In the genomic region with DNA sequence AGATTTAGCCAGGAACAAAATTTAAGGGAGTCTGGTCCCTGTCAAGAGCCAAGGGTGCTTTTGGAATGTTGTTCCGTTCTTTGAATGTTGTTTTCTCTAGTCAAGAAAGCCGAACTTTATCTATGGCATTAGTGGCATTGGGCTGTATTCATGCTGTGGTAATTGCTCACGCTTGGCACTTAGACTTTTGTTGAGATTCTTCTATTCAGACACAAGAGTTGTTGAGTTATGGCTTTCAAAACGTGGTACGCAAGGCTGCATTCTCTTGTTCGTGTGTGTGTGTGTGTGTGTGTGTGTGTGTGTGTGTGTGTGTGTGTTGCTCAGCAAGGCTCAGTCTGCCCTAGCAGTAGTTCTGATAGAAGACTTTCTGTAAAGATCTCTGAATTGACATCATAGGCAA, we compare ENCODE assay signal across 8 mouse cellular contexts.
DNase-seq lines count a peak whose midpoint lies in the region; ATAC-seq and TF ChIP-seq lines count a peak whose summit lies in the region.

No protein-coding gene starts in this region.

- no peak for TF ChIP-seq EP300 in stomach, postnatal 0 days (optimal IDR thresholded peaks at IDR 0.05)

- DNase-seq in cerebellum, adult 2 months = peak; percentile 57 to 60
- DNase-seq in cerebellum, adult 11 months = no peak
- no peak for DNase-seq in lung, adult 2 months
- peak; percentile 26 for DNase-seq in limb, embryonic 11.5 days (ENCODE audit: low spot score)
- DNase-seq in stomach, postnatal 0 days (ENCODE audit: low spot score) = no peak
- DNase-seq in layer of hippocampus, adult 11-12 months (ENCODE audit: low spot score) = no peak
- DNase-seq in urinary bladder, adult 18-20 months (ENCODE audit: low spot score in 2 of 2) = no peak

- H3K4me2 ChIP-seq in lung, embryonic 16.5 days (ENCODE audit: low read depth, low read length) = peak overlapping the region; percentile 89
- peak overlapping the region; percentile 90 for H3K4me2 ChIP-seq in limb, embryonic 11.5 days (ENCODE audit: low read depth, severe bottlenecking)
- peak overlapping the region; percentile 63 for H3K4me2 ChIP-seq in stomach, postnatal 0 days (replicated peaks; ENCODE audit: low read depth)

- WGBS in cerebellum, adult 2 months = under 1% methylated on average over 6 of the region's 6 CpGs
- 9% methylated on average over 6 of the region's 6 CpGs for WGBS in lung, embryonic 16.5 days
- 15% methylated on average over 6 of the region's 6 CpGs for WGBS in lung, adult 2 months
- WGBS in limb, embryonic 11.5 days = 20% methylated on average over 6 of the region's 6 CpGs
- WGBS in stomach, postnatal 0 days = 8% methylated on average over 6 of the region's 6 CpGs

- H3K4me3 ChIP-seq in cerebellum, adult 2 months (replicated peaks; ENCODE audit: insufficient read depth, low read depth, low read length) = peak overlapping the region; percentile 93
- peak overlapping the region; percentile 51 for H3K4me3 ChIP-seq in lung, embryonic 16.5 days (ENCODE audit: low read length)
- H3K4me3 ChIP-seq in lung, adult 2 months (replicated peaks; ENCODE audit: extremely low read depth, low read depth, low read length) = no peak overlapping the region
- H3K4me3 ChIP-seq in limb, embryonic 11.5 days (ENCODE audit: low read depth, low read length) = peak overlapping the region; percentile 57
- peak overlapping the region; percentile 43 for H3K4me3 ChIP-seq in stomach, postnatal 0 days (ENCODE audit: low read depth, low read length)

- H3K27ac ChIP-seq in cerebellum, adult 2 months (ENCODE audit: insufficient read depth, low read length) = peak overlapping the region; percentile 95
- no peak overlapping the region for H3K27ac ChIP-seq in lung, embryonic 16.5 days (ENCODE audit: low read length)
- H3K27ac ChIP-seq in limb, embryonic 11.5 days (replicated peaks; ENCODE audit: low read depth, low read length) = no peak overlapping the region
- H3K27ac ChIP-seq in stomach, postnatal 0 days (replicated peaks) = no peak overlapping the region

- no peaks in the 10 kb centered on the region for H3K36me3 ChIP-seq in lung, embryonic 16.5 days (ENCODE audit: control insufficient read depth, insufficient read depth, low read length)
- no peaks in the 10 kb centered on the region for H3K36me3 ChIP-seq in limb, embryonic 11.5 days (ENCODE audit: control insufficient read depth, insufficient read depth, low read length)
- H3K36me3 ChIP-seq in stomach, postnatal 0 days (ENCODE audit: control insufficient read depth, insufficient read depth, low read length) = no peaks in the 10 kb centered on the region

- no peak for TF ChIP-seq CTCF in cerebellum, adult 2 months (IDR thresholded peaks at IDR 0.05; ENCODE audit: borderline replicate concordance, insufficient read depth, low read depth, low read length)
- no peak for TF ChIP-seq CTCF in lung, adult 2 months (IDR thresholded peaks at IDR 0.05; ENCODE audit: insufficient read depth, low read length)
- no peak for TF ChIP-seq CTCF in stomach, postnatal 0 days (IDR thresholded peaks at IDR 0.05; ENCODE audit: low read depth)

- H3K9me3 ChIP-seq in lung, embryonic 16.5 days (ENCODE audit: control insufficient read depth, low read length) = no peaks in the 10 kb centered on the region
- H3K9me3 ChIP-seq in limb, embryonic 11.5 days (ENCODE audit: control insufficient read depth, low read length) = no peaks in the 10 kb centered on the region
- H3K9me3 ChIP-seq in stomach, postnatal 0 days (ENCODE audit: control insufficient read depth, low read length) = no peaks in the 10 kb centered on the region

- ATAC-seq in lung, embryonic 16.5 days (ENCODE audit: low read depth) = no peak
- ATAC-seq in limb, embryonic 11.5 days (ENCODE audit: insufficient number of reproducible peaks, low FRiP score, low TSS enrichment, low read depth) = no peak
- no peak for ATAC-seq in stomach, postnatal 0 days (ENCODE audit: low FRiP score, low TSS enrichment)

- H3K27me3 ChIP-seq in cerebellum, adult 2 months (ENCODE audit: control insufficient read depth, insufficient read depth, low read length) = no peaks in the 10 kb centered on the region
- no peaks in the 10 kb centered on the region; the same call in 1 of the 2 replicates for H3K27me3 ChIP-seq in lung, embryonic 16.5 days (ENCODE audit: control insufficient read depth, insufficient read depth, low read depth, low read length)
- no peaks in the 10 kb centered on the region for H3K27me3 ChIP-seq in limb, embryonic 11.5 days (ENCODE audit: control insufficient read depth, insufficient read depth, low read length)
- no peaks in the 10 kb centered on the region for H3K27me3 ChIP-seq in stomach, postnatal 0 days (ENCODE audit: control insufficient read depth, insufficient read depth, low read length)

- no peak for TF ChIP-seq POLR2A in cerebellum, adult 2 months (IDR thresholded peaks at IDR 0.05; ENCODE audit: borderline replicate concordance, insufficient read depth, low read length)
- TF ChIP-seq POLR2A in lung, adult 2 months (IDR thresholded peaks at IDR 0.05; ENCODE audit: borderline replicate concordance, extremely low read depth, low read depth, low read length) = no peak

- H3K9ac ChIP-seq in lung, embryonic 16.5 days (ENCODE audit: low read length) = no peak overlapping the region
- H3K9ac ChIP-seq in limb, embryonic 11.5 days (ENCODE audit: low read length) = peak overlapping the region; percentile 67
- H3K9ac ChIP-seq in stomach, postnatal 0 days (ENCODE audit: low read length) = no peak overlapping the region

- peaks cover 4% of the 10 kb centered on the region; the same call in 1 of the 2 replicates for H3K4me1 ChIP-seq in cerebellum, adult 2 months (ENCODE audit: control insufficient read depth, insufficient read depth, low read length)
- no peaks in the 10 kb centered on the region for H3K4me1 ChIP-seq in lung, embryonic 16.5 days (replicated peaks; ENCODE audit: control insufficient read depth, insufficient read depth, low read length)
- peaks cover 2% of the 10 kb centered on the region; the same call in 1 of the 2 replicates for H3K4me1 ChIP-seq in lung, adult 2 months (ENCODE audit: control insufficient read depth, insufficient read depth, low read length)
- peaks cover 2% of the 10 kb centered on the region; the same call in 1 of the 2 replicates for H3K4me1 ChIP-seq in limb, embryonic 11.5 days (ENCODE audit: control insufficient read depth, insufficient read depth, low read length)
- H3K4me1 ChIP-seq in stomach, postnatal 0 days (replicated peaks; ENCODE audit: control insufficient read depth, insufficient read depth) = no peaks in the 10 kb centered on the region

Comparison
In these comparisons a context has a peak if more than half of its experiments do, and no peak if none do; other contexts are left out.
1. DNase-seq: peak in cerebellum, adult 2 months (2 of 2) and limb, embryonic 11.5 days (single experiment); none in cerebellum, adult 11 months (single experiment), lung, adult 2 months (single experiment), stomach, postnatal 0 days (single experiment), layer of hippocampus, adult 11-12 months (single experiment) and urinary bladder, adult 18-20 months (0 of 2).
2. Peak in every context shown above with its lines, with median percentiles within 50 percentile points of each other: H3K4me2 ChIP-seq.